Mouse (Mus musculus) thymus, postnatal 10 days (tissue): Measurements from ENCODE around the gene Cacng7.
"Not testable (repeated sequence)": the region's sequence is repeated elsewhere in the genome, so short reads cannot be mapped to it uniquely, and the experiment has no call there.

Experiments used
- DNase-seq, 2 experiments: peaks; one replicate each; pipeline ENCODE4 v3.0.0; 2021; ENCODE audit warnings: low spot score in 2 of 2

Cacng7 gene

DNA sequence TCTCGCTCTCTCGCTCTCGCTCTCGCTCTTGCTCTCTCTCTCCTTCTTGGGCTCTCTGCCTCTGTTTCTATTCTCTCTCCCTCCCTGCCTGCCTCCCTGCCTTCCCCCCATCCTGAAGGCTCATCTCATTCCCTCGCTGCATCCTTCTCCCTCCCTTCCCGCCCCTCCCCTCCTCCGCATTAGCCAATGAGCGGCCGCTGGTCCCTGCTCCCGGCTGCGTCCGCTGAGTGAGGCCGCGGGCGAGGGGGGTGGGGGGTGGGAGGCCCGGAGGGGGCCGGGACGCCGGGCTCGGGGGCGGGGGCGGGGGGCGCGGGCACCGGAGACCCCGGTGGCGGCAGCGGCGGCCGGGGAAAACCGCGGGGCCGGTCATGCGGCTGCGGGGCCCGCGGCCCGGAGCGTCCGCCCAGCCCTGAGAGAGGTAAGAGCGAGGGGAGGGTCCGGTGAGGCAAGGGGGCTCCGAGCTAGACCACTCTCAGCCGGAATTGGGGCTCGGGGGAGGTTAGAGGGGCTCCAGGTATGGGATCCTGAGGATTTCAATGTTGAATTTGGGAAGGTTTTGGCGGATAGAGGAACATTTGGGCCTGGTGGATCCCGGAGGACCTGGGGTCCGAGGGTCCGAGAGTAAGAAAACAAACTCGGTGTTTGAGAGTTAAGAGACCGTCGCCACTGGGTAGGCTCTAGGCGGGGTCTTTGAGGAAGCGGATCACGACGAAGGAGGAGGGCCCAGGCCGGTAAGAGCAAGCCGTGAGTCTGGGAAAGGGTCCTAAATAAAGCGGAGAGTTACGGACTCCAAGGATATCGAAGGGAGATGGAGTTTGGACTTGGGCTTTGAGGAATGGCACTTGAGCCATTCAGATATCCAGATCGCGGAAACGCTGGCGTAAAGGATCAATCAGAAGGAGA lies at the start of gene Cacng7:
Gene Cacng7, plus strand, starts transcription at position 337 of the 903 bp plus-strand sequence.
- DNase-seq, result no peak

DNA sequence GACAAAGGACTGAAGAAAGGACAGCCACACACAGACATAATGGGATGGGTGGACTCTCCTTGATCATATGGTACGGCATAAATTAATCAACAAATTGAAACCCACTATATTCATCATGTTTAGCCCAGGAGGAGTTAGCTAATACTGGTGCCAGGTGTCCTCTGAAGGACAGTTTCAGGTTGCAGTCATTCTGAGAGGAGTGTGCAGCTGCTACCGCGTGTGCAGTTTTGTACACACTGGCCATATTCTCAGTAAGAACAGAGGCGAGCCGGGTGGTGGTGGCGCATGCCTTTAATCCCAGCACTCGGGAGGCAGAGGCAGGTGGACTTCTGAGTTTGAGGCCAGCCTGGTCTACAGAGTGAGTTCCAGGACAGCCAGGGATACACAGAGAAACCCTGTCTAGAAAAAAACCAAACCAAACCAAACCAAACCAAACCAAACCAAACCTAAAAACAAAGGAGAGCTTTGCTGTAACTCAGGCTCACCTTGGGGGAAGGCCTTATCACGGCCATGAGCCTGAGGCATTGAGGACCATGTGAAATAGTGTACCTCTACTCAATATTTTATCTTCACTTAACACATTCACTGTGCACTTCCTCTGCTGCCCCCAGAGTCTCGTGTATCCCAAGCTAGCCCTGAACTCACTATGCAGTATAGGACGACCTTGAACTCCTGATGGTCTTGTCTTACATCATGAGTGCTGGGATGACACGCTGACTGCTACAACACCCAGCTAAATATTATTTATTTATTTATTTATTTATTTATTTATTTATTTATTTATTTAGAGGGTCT lies 49.5 kb upstream of the Cacng7 start:
- no peak for DNase-seq

DNA sequence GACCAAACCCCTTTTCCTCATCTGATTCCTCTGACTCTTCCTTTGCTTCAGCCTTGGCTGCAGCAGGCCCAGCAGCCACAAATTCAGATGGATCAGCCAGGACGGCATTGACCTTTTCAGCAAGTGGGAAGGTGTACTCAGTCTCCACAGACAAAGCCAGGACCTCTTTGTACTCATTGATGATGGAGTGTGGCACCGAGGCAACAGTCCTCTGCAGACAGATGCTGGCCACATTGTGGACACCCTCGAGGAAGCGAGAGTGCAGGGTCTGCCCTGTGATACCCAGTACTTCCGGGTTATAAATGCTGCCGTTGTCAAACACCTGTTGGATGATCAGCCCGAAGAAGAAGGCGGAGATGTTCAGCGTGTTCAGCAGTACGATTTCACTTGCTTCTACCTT lies 48.2 kb upstream of the Cacng7 start:
- no peak for DNase-seq

DNA sequence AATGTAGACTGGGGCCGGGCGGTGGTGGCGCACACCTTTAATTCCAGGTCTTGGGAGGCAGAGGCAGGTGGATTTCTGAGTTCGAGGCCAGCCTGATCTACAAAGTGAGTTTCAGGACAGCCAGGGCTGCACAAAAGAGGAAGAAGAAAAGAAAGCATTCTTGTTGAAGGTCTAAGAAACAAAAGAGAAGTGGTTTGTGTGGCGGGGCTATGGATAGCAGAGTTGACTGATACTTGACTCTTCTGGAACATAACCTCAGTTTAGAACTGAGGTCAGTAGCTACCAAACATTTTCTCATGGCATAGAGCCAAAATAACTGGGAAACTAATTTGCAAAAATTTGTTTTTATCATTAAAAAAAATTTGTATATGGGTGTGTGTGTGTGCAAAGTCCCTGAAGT lies 46.7 kb upstream of the Cacng7 start:
- no peak for DNase-seq

DNA sequence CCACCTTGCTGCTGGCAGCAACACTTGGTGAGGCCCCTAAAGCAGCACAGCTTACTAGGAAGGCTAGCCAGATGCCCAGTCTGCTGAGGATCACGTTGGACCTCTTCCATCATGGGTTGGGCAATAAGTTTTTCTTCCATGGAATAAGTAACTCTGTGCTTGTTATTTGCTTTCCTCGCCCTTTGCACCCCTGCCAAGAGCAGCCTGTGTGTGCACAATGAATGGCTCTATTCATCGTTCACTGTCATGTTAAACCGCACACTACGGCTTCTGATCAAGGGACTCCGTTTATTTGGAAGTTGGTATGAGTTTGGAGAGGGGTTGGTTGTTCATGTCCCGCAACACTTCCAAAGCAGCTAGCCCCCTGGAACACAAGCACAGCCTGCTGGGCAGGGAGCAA lies 45.6 kb upstream of the Cacng7 start:
- DNase-seq, result no peak

DNA sequence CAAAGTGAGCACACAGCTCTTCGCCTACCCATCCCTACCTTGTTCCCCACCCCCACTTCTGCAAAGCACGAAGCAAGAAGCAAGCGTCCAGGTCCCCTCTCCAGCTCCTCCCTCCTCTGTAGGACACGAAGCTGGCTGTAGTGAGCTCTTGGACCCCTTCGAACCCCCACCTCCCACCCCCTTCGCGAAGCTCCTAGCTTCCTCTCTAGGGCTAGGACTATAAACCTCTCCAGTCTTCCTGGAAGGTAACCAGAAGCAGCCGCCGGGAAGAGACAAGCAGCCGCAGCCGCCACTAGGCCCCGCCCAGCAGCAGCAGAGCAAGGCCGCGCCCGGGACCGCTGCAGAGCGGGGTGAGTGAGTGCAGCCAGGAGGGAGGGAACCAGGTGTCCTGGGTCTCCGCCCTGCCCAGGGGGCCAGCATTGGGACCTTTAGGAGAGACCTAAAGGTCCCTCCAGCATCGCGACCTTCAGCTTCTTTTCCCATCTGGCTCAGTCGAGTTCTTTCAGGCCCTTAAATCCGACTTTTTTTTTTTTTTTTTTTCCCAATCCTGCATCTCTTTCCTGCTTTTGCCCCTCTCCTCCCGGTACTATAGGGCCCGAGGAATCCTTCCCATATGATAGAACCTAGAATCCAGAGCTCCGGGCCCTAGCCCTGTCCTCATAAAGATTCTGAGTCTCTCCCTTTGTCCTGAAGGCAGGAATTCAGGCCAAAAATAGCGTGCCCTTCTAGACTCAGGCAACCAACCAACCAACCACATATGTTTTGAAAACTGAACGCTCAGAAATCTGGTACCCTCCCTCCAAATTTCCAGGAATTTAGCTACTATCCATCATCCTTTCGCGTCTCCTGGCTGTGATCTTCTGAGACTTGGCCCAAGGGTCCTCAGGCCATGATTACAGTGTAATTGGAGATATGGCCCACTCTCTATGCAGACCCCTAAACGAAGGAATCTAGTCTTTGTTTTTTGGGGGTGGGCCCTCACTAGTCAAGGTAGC lies 43.5 kb upstream of the Cacng7 start, which contains the start of the genes Myadm and Prkcg:
Gene Myadm, plus strand, starts transcription at position 105 of the 995 bp plus-strand sequence.
Gene Prkcg, plus strand, starts transcription at position 204 of the 995 bp plus-strand sequence.
- DNase-seq, result peak; percentile 50 to 62

DNA sequence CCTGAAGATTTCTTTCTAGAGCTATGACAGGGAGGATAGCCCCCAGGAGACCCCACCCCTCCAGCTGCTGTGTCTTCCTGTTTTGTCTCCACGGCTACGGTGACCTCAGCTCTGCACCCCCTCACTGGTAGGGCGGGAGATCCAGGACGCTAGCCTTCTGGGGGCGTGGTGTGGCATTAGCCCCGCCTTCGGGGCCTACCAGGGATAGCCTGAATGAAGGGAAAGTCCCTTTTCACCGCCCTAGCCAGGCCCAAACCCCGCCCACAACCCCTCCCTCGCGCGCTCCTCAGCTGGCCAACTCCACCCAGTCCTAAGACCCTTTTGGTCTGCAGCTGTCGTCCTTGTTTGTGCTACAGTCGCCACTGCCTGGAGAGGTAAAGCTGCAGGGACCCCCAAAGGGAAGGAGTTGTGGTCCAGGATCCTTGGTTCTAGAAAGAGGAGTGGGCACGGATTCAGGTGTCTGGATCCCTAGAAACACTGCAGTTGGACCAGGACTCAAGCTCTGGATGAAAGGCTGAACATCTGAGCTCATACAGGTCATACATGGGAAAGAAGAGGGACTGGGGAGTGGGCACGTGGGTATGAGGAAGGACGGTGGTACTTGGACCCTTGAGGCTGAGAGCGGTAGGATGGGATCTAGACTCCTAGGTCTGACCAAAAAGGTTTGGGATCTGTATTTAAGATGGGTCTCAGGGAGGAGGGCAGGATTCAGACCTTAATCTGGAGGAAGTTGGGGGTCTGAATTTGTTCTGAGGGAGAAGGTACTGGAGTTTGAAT lies 42.3 kb upstream of the Cacng7 start:
- DNase-seq, result peak; percentile 37 to 49

DNA sequence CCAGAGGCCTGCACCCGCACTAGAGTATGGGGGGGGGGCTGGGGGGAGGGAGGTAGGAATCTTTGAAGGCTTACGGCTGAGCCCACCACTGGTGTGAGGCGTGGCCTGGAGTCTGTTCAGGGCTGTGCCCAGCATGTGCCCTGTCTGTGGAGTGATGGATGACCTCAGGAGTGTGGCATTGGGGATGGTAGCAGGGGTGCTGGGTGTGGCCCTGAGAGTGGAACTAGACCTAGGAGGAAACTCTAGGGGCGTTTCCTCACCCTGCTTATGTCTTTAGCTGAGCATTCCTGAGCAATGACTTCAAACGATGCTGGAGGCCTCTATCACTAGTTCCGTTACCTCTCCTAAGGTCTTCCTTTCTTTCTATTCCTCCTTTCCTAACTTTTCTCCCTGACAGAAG lies 41.6 kb upstream of the Cacng7 start:
- no peak for DNase-seq

DNA sequence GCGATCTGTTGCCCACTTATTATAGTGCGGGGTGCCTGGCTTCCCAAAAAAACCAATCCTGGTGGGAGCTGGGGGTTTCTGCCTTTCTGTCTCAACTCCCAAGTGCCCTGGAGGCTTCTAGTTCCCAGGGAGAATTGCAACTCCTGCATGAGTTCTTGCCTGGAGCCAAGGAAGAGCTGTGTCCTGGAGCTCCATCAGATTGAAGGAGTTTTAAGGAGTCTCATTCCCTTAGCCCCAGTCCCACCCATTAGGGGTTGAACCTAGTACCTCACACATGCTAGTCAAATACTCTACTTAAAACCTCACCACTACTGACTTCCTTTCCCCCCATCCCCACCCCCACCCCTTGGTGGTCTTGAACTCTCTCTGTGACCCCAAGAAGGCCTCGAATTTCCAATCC lies 41.0 kb upstream of the Cacng7 start:
- DNase-seq, result no peak

DNA sequence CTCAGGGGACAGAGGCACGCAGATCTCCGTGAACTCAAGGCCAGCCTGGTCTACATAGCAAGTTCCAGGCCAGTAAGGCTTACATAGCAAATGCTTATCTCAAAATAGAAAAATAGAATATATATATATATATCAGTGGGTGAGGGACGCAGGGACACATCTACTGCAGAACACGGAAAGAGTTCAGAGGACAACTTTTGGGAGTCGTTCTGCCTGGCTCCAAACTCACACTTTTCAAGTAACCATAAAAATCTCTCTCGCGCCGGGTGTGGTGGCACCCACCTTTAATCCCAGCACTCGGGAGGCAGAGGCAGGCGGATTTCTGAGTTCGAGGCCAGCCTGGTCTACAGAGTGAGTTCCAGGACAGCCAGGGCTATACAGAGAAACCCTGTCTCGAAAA lies 40.5 kb upstream of the Cacng7 start:
- DNase-seq, result not testable (repeated sequence)

DNA sequence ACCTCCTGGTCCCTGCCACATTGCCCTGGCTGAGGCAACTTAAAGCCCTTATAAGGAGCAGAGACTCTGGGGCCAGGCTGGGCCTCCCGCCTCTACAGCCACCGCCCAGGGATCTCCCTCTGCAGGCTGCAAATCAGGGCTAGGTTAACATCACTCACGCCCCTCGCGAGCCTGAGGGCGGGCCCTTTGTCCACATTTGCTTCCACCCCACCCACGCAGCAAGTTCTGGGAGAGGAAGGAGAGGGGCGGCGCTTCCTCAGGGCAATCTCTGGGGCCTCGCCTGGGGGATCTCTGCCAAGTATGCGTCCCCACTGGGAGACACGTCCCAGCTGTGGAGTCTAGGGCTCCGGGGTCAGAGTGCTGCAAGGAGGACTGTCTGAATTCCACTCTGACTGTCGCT lies 40.0 kb upstream of the Cacng7 start:
- no peak for DNase-seq

DNA sequence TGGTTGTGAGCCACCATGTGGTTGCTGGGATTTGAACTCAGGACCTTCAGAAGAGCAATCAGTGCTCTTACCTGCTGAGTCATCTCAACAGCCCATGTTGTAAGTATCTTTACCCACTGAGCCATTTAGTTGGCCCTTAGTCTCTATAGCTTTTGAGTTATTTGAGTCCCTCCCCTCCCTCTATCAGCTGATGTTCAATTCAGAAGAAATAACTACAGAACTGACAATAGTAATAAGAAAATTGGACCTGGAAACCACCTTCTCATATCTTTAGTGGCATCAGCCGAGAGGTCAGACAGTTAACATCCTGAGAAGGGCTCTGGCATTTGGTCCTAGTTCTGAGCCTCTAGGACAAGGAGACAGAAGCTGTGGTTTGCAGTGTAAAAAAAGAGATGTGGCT lies 38.0 kb upstream of the Cacng7 start:
- no peak for DNase-seq

DNA sequence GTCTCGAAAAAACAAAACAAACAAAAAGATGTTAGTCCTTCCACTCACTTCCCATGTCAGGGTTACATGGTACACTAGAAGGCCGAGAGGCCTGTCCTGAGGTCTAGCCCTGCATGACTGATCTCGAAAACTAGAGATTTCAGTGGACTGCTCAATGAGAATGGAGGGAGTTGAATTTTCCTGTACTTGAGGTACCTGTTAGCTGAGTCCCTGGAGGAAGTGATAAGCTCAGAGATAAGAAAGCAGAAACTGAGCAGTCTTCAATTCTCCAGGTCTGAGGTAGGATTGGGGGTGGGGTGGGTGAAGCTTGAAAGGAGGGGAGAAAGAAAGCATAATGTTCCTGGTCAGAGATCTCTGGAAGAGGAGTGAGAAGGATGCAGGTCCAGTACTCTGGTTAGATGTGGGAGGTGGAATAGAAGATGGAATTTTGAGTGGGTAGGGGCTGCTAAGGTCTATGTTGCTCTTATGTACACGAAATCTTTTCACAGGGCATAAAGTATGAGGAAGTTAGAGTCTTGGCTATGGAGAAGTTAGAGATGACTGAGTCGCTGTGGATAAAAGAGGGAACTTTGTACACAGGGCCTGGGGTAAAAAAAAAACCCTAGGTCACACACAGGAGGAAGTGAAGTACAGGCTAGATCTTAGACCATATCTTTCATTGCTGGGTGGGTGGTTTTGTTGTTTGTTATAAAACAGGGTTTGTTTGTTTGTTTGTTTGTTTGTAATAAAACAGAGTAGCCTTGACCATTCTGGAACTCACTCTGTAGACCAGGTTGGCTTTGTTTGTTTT lies 37.2 kb upstream of the Cacng7 start:
- DNase-seq, result no peak

DNA sequence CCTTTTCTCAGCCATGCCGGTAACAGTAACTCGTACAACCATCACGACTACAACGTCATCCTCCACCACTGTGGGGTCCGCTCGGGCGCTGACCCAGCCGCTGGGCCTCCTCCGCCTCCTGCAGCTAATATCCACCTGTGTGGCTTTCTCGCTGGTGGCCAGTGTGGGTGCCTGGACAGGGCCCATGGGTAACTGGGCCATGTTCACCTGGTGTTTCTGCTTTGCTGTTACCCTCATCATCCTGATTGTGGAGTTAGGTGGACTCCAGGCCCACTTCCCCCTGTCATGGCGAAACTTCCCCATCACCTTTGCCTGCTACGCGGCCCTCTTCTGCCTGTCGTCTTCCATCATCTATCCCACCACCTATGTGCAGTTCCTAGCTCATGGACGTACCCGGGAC lies 36.0 kb upstream of the Cacng7 start:
- no peak for DNase-seq

DNA sequence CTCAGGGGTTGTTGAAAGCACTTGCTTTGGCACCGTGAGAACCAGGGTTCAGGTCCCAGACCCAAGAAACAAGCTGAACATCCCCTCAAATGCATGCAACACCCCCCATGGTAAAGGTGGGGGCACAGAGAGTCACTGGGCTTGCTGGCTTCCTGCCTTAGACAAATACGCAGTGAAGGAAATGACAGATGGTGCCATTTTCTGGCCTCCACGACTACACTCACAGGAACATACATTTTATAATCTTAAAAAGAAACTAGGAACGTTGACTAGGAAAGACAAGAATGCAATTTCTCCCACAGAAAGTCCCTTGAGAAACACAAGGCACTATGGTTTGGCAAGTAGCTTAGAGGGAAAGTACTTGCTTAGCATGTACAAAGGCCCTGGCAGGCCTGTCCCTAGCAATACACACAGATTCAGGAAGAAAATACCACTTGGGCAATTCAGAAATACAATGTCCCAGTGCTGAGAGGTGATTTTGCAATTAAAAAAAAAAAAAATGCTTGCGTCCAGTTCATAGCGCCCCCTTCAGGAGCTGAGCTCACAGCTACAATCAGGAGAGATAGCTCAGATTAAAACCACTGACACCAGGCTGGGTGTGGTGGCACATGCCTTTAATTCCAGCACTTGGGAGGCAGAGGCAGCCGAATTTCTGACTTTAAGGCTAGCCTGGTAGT lies 32.7 kb upstream of the Cacng7 start:
- no peak for DNase-seq

DNA sequence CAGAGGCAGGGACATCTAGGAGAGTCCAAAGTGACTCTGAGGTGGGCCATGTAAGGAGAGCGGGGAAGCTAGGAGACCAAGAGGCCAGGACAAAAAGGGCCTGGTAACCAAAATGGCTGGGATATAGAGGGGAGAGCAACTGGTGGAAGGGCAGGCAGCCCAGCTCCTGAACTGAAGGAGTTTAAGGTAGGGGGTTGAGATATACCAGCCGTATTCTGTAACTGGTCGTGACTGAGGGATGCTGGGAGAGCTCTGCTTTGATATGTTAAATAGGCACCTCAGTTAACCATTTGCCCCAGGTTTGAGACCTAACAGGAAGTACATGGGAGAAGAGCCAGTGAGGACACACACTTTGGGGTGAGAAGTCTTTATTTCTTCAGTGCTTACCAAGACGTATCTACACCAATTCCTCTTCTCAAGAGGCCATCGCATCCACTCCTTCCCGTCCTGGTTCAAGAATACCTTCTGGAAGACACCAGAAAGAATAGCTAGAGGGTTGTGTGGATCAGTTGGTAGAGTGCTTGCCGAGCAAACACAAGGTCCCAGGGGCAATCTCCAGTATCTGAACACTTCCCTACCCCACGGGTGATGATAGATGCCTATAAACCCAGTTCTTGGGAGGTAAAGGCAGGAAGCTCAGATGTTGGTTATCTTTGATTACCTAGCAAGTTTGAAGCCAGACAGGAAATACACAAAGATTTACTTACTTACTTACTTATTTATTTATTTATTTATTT lies 31.7 kb upstream of the Cacng7 start:
- no peak for DNase-seq

DNA sequence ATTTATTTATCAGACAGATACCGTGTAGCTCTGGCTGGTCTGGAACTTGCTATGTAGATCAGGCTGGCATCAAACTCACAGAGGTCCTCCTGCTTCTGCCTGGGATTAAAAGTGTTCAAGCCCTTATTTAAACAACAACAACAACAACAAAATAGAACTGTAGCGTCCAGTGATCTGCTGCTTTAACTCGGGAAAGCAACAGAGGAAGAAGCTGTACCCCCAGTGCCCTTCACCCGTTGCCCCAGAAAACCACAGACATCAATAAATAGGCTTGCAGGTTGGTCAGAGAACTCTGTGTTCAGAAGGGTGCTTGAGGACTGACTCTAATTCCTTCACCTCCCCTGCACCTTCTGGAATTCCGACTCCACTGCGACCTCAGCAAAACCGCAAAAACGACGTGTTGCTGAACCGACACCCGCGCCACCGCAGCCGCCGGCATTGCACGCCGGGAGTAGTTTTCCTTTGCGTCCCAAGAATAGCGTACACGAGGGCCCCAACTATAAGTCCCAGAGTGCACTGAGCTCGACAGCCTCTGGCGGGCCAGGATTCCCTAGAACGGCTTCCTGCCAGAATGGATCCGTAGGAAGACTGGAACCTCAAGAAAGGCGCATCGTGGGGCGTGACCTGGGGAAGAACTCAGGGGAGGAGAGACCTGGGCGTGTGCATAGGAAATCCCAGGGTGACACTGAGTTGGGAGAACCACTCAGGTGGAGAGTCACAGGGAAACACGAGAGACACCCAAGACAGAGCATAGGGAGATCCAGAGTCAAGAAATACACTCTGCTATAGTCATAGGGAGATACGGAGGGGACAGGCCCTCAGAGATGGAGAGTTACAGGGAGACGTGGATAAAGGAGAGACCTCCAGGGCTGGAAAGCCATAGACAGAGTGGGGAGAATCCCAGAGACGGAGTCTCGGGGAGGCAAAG lies 30.9 kb upstream of the Cacng7 start:
- DNase-seq, result no peak
